Mouse (Mus musculus): Measurements from ENCODE around the gene Acoxl.

Acoxl gene

DNA sequence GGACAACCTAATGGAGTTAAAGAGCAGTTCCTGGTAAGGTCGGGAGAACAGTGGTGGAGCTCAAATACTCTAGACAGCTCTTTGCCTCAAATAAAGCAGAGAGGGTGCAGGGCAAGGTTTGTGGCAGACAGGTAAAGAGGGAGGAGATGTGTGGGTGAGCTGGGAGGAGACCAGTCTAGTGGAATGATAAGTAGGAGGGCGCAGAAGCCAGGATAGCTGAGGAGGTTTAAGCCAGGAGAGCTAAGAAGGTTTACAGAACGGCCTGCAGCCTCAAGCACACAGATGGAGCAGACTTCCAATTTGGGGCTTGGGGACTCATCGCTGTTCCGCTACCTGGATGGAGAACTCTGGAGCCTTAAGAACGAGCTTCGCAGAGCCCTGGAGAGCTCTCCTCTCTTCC is at the start of gene Acoxl:
Acoxl (plus strand) TSS at position 301 of the 400 bp plus-strand sequence.
- DNase-seq (ENCODE audit: low read depth, low spot score): no peak

DNA sequence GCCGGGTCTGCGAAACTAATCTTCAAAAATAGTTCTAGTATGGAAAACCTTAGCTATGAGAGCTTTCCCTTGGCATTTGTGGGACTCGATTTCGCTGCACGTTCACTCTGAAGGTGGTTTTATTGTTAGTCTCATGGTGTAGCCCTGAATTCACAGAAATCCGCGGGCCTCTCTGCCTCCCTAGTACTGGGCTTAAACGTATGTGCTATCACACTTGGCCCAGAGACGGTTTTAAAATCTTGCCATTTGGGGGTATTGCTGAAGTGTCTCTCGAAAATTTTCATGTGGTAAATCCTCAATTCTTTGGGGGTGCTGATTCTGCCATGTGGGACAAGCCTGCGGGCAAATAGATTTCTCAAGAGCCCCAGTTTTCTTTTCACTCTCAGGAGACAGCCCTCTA is 49.5 kb upstream of the Acoxl start:
- no peak for DNase-seq (ENCODE audit: low read depth, low spot score)

DNA sequence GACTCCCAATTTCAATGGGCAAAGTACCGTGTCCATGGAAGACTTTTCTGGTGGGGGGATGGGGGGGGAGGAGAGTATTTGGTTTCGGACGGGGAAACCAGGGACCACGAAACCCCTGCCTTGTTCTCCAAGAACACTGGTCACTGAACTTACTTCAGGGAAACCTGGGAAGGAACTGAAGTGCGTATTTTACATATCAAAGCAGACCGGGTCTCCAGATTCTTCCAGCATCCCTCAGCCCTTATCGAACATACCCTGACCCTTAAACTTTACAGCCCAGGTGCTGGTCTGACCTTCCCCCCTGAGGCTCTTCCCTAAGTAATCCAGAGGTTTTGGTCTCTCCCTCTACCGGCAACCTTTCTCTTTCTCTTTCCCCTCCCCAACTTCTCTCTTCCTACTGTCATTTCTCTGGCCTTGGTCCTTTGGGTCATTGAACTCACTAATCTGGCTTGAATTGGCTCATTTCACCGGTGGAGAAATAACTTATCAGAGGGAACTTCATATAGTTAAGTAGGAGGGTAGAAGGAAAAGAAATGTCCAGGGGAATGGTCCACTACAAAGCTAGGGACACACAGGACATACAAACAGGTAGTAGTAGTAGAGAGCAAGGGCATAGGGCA is 48.9 kb upstream of the Acoxl start:
- no peak for DNase-seq (ENCODE audit: low read depth, low spot score)

DNA sequence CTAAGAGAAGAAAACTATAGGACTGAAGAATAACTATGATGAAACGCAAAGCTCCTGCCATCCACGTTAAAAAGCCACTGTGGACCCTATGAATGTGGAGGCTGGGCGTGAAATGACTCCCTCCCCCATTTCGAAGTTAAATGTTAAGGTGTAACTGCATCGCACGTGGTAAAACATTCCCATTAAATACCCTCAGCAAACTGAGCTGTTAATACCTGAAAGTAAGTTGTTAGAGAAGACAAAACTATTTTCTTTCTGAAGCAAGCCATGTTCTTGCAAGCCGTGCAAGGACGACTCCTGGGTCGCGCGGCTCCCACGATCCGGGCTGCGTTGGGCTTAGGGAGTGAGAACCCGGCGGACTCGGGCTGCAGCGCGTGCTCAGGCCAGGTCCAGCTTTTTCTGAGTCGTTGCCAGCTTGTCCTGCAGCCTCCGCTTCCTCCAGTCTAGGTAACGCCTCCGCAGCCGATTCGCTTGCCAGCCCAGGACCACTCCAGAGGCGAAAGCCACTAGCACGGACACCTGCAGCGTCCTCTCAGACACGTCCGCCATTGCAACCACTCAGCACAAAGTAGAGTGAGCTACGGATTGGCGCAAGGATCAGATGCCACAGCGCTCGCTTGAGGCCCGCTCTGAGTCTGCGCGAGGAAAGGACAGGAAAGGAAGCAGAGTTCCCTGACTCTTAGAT is 46.6 kb upstream of the Acoxl start, which contains the start of gene Mtln:
Mtln (minus strand) TSS at position 570 of the 685 bp plus-strand sequence.
- DNase-seq (ENCODE audit: low read depth, low spot score): peak; percentile 91

DNA sequence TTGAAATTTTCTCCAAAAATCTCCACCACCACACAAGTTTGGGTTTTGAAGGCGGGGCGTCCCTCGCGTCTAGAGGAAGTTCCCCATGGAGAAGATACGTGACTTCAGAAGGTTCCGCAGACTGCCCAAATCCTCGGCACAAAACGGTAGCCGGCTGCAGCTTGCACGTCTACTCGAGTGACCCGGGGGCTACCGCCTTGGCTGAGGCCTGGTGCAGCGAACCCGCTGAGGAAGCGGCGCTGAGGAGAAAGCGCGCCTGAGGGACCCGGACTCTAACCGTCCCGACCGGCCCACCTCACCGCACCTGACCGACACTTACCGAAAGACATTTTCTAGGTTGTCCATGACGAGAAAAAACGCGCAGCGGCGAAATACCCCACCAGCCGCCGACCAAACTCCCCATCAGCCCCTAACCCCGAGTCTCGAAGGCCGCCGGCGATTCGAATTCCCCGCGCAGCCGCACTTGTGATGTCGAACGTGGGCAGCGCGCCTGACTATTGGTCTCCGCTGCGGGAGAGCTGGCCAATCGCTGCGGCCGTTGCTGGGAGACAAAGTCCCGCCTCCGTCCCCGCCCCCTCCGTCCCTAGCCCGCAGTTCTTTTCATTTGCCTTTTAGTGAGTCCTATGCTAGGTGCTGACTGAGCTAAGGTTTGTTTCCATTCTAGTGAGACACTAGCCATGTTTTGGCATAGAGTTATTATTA is 7.1 kb upstream of the Acoxl start, which contains the start of gene Bub1:
Bub1 (minus strand) TSS at position 465 of the 702 bp plus-strand sequence.
- peak; percentile 94 for DNase-seq (ENCODE audit: low read depth, low spot score)

DNA sequence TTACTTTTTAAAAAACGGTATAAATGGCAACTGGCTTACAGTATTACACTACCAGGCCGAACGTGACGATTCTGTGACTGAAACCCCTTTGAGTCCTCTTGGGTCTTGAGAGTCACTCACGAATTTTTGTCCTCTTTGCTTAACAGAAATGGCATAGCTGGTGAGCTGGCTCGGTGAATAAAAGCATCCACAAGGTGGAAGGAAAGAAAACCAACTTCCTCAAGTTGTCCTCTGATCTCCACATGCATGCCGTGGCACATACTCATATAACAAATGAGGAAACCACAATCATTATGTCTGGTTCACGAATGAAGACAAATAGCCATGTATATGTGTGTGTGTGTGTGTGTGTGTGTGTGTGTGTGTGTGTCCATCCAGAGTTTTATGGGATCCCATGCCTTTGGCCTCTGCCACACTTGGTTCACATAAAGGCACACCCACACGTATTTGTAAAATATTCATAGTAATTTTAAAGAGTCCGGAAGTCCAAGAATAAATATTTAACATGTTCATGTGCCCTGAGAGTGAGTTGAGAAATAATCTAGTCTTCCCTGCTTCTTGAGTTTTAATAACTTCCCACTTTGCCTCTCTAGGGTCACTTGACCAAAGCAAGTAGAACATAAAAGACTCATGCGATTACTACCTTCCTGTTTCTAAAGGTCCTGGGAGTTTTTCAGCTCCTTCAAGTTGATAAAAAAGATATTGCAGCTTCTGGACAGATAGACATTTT is 6.4 kb upstream of the Acoxl start:
- DNase-seq (ENCODE audit: low read depth, low spot score): no peak

DNA sequence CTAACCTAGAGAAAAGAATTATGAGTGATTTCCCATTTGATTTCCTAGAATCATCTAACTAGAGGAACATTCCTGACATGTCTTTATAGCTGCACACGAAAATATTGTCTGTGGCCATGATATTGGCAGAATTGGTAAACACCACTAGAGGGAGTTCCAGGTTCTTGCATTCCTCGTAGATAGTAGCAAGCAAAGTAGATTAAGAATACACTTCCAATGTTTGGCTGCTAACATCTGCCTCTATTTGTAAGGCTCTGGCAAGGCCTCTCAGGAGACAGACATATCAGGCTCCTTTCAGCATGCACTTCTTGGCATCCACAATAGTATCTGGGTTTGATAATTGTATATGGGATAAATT is 5.9 kb upstream of the Acoxl start:
- DNase-seq (ENCODE audit: low read depth, low spot score): peak; percentile 60

DNA sequence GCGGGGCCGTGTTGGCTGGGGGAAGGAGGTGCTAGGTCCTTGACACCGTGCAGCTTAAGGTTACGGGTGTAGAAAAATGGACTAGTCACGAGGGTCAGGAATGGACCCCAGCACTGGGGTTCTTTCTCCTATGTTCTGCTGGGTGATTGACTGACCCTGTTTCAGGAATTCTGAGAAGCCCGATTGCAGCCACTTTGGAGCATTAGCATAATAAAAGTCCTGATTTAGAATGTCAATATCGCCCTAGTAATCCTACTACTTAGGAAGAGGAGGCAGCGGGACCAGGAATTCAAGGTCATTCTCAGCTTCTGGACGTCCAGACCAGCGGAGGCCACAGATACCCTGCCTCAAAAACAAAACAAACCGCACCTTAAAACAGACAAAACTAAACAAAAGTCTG is 749 bp downstream of the Acoxl start:
- DNase-seq (ENCODE audit: low read depth, low spot score): no peak

DNA sequence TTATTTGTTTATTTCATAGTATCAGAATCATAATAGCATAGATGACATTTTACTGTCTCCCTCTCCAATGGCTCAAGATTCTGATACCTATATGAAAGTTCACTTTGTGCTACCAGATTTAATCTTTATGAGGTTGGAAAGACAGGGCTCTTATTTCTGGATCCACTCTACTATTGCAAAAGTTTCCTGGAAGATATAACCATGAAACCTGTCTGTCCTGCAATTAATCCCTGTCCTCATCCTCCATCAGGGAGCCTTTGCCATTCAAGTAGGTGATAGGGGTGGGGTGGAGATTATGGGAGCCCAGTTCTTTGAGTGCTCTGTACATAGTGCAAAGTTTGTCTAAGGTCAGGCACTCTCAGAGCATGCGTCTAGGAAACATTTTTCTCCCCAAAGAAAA is 2.7 kb downstream of the Acoxl start:
- no peak for DNase-seq (ENCODE audit: low read depth, low spot score)

DNA sequence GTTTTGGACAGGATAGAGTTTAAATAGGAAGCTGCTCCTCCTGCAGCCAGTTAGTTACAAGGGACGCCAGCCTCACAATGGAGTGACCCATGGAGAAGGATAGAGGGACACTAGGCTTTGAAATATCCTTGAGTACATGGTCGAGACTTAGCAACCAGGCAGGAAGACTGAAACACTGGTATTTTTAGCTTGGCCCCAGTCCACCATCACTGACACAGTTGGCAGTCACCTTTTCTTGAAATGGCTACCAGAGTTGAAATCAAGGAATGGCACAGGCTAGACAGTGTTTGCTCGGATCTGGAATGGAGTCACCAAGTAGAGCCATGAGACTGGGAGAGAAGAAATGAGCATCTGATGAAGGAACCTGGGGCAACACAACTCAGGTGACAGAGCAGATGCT is 3.7 kb downstream of the Acoxl start:
- DNase-seq (ENCODE audit: low read depth, low spot score): no peak

DNA sequence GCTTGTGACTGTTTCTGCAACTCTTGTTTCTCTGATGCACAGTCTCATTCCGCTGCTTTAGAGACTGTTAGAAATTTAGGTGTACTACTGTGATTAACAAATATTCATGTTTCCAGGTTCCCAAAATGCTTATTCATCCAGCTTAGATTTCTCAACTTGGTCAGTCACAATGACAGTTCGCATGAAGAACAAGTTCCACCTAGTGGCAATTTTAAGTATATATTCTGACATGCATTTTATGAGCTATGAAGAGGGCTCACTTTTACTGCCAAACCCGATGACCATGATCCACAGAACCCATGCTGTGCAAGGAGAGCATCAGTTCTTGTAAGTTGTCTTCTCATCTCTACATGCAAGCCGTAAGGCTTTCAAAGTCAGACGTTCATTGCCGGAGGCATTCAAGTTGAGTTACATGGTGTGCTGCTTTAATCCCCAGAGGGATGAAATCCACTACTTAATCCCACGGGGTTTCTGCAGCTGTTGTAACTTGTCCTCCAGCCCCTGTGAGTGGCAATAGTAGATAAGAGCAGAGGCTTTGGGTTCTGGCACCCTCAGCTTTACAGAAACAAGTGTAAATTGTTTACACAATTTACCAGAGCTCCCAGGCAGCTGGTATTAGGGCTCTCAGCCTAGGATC is 6.8 kb downstream of the Acoxl start:
- peak; percentile 8 for DNase-seq (ENCODE audit: low read depth, low spot score)

DNA sequence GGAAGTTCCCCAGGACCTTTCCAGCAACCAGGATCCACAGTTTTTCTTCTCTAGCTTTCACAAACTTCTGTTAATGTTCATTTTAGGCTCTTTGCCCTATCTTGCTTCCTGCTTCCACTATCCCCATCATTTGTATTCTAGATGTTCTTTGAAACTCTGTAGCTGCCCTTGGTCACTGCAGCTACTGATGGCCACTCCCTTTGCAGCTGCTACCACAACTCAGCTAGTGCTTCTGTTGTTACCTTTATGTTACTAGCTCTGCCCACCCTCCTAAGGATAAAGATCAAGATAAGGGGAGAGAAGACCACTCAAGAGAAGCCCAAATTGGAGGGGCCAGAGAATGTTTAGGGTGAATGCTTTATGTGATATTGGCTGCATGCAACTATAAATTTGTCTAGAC is 7.3 kb downstream of the Acoxl start:
- no peak for DNase-seq (ENCODE audit: low read depth, low spot score)

DNA sequence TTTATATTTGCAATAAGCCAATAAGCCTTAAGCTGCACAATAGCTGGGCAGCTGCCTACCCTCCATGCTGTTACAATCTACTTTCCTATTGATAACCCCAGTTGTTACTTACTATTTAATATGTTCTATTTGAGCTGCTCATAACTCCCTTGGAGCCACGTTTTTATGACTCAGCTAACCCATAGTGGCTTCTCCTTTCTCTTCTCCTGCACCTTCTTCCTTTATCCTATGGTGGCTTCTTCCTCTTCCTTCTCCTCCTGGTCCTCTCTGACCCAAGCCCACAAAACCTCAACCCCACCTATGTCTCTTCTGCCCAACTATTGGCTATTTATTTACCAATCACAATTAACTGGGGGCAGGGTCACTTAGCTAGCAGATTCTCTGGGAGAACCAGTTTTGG is 7.9 kb downstream of the Acoxl start:
- no peak for DNase-seq (ENCODE audit: low read depth, low spot score)

DNA sequence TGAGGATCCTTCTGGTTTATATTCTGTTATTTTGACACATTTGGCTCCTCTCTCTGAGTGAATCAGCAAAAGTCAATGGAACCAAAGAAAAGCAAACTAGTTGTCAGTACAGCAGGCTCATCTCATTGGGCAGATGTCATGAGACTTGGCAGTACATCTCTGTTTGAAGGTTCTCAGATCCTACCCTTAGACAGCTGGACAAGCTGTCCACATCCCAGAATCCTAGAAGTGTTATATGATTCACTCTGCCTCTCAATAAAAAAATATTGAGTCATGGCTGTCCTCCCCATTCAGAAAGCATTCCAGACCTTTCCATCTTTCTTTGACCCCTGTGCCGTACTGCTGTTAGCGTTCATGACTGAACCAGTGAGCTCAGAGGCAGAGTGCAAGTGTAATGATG is 11.7 kb downstream of the Acoxl start:
- DNase-seq (ENCODE audit: low read depth, low spot score): no peak

DNA sequence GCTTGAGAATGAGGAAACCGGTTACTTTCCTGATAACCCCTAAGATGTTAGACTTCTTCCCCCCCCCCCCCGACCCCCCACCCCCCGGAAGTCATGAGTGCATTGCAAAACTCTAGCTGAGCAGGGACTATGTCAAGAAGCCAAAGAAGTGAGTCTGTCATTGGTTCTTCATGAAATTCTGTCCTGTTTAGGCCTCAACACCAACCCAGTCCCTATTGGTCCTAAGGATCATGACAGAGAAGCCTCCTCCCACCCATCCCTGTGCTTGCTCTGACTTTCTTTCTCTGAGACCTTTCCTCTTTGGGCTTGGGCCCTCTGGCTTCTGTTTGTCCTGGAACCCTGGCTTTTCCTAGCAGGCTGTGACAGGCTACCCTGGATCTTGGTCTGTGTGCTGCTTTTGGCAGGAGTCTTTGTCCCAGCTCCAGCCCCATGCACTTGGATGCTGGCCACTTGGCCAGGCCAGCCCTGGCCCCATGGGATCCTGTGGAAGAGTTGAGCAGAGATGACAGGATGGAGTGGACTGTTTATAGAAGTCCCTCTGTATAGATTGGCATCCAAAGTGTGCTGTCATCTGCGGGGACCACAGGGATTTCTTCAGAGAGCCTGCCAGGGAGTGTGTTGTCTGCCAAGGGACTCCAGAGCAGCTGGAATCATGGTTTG is 15.8 kb downstream of the Acoxl start:
- DNase-seq (ENCODE audit: low read depth, low spot score): no peak

DNA sequence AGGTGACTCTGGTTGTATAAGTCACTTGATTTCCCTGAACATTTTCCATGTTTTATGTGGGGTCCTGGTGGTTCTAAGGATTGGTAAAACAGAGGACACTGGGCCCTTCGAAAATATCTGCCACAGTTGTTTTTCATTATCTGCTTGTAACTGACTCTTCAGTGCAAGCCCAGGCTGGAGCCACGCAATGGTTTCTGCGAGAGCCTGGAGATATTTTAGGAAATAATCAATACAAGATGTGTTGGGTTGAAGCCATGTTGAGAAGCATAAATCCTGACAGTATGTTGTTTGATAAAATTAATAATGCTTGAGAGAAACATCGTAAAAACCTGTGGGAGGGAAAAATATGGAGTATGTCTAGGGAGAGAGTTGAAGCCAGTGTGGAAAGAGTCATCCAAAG is 25.7 kb downstream of the Acoxl start:
- DNase-seq (ENCODE audit: low read depth, low spot score): peak; percentile 4

DNA sequence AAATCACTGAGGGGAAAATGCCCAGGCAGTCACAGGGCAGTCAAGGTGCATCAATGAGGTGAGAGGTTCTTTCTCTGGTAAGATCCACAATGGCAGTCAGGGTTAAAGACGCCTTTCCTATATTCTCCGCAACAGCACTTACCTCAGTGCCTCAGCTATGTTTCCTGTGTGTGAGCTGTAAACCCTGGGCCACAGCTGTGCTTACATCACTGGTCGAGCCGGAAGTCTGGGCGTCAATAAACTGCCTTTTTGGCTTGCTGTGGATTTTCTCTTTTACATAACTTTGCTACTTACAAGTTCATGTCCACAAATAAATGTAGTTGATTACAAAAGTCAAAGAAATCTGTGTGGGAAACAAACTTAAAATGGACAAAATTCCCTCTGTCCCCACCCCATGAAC is 42.4 kb downstream of the Acoxl start:
- no peak for DNase-seq (ENCODE audit: low read depth, low spot score)

DNA sequence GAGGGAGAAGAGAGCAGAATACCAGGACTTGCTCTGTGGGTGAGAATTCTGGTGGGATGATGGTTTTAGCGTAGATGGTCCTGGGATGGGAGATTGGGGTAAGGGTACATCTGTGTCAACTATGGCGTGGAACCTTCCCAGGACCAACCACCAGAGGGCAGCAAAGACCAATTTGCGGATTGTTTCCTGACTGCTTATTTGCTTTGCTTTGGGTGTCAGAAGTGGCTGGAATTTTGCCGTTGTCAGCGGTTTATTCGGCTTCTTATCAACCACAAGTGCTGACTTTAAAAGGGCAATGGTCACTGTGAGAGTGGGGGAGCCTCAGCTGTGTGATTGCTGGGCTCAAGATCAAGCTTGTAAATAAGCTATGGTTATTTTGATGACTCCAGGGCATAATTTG is 50.8 kb downstream of the Acoxl start:
- DNase-seq (ENCODE audit: low read depth, low spot score): peak; percentile 87

DNA sequence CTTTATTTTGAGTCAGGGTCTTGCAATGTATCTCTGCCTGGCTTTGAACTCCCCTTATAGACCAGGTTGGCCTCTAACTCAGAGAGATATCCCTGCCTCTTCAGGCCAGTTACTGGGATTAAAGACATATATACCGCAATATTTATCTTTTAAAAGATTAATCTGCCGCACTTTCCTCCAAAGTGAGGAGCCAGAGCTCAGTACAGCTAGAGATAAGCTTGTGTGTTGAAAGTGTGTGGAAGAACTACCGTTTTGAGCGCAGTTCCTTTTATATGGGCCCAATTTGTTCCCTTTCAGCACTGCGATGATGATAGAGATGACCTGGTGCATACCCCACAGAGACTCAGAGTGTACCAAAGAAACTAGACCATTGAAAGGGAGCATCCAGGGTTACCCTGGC is 51.3 kb downstream of the Acoxl start:
- no peak for DNase-seq (ENCODE audit: low read depth, low spot score)

DNA sequence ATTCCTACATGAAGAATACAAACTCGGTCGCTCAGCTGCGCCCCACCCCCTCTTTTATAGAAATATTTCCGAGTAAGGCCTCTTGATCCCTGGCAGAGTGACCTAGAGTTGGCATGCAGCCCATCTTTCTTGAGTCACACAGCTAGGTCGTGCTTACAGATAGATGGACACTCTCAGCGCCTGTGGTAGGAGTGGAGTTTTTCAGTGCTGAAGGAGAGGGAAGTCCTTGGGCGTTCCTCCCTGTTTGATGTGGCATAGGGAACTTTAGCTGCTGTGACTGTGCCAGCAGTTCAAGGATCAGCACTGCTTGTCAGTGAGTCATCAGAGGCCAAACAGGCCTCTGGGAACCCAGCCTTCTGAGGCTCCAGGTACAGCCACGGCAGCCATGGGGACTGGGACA is 51.9 kb downstream of the Acoxl start:
- no peak for DNase-seq (ENCODE audit: low read depth, low spot score)

DNA sequence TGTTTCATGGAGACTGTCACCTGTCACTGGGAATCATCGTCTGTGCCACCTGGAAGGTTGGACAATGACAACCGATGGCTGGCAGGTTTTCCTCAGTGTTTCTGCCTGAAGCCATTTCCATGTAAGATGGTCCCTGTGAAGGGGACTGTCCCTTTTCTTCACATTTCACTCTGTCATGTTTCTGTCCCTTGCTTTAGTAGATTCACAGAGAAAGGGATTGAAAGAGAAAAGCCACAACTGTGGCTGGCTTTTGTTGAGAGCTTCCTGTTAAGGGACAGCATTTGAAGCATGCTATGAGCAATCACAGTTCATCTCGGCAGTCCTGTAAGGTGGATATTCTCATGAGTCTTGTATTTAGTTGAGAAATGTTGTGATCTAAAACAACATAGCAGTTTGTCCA is 52.4 kb downstream of the Acoxl start:
- DNase-seq (ENCODE audit: low read depth, low spot score): no peak

Data from mesoderm, embryonic 11.5 days (tissue).